Comparison of ENCODE assay signal across 15 mouse cellular contexts in the genomic region with DNA sequence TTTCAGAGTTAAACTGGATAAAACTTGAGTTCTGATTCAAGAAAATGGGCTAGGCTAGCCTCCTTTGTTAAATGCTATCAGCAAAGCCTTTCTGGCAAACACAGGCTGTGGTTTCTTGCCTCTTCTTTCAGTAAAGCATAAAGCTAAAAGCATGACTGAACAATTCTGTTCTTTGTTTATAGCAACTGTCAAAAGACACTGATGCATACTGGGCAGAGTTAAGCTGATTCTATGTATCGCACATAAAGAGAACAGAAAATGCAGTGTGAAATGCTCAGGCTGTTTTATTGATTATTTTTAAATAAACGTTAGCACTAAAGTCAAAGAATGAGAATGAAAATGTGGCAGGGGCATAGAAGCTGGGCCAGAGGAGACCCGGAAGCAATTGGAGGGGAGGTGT.
"Had no signal": no experiment of that assay in that cellular context is flagged by ENCODE, and none has a peak within 500 bp of the region (broad histone marks: within the 10 kb centered on the region; RNA-seq: fewer than 3 reads in every experiment).

No protein-coding gene starts in this region.

- H3K9ac ChIP-seq: kidney, embryonic 15.5 days; limb, embryonic 15.5 days; liver, embryonic 12.5 days; lung, embryonic 14.5 days; neural tube, embryonic 13.5 days had no signal

- H3K4me2 ChIP-seq: kidney, embryonic 15.5 days; limb, embryonic 15.5 days; liver, embryonic 12.5 days; lung, embryonic 14.5 days; midbrain, embryonic 11.5 days; neural tube, embryonic 13.5 days had no signal

- H3K27ac ChIP-seq: kidney, embryonic 15.5 days; limb, embryonic 15.5 days; liver, embryonic 12.5 days; neural tube, embryonic 13.5 days had no signal

- H3K27me3 ChIP-seq: kidney, embryonic 15.5 days; limb, embryonic 15.5 days; liver, embryonic 12.5 days; neural tube, embryonic 13.5 days had no signal

- H3K4me3 ChIP-seq: kidney, embryonic 15.5 days; limb, embryonic 15.5 days; liver, embryonic 12.5 days; neural tube, embryonic 13.5 days had no signal

- H3K4me1 ChIP-seq: kidney, embryonic 15.5 days; limb, embryonic 15.5 days; liver, embryonic 12.5 days; neural tube, embryonic 13.5 days had no signal

- H3K9me3 ChIP-seq: kidney, embryonic 15.5 days; limb, embryonic 15.5 days; liver, embryonic 12.5 days; neural tube, embryonic 13.5 days had no signal

- ATAC-seq: intestine, embryonic 16.5 days; liver, embryonic 12.5 days had no signal

- H3K36me3 ChIP-seq: kidney, embryonic 15.5 days; limb, embryonic 15.5 days; liver, embryonic 12.5 days; neural tube, embryonic 13.5 days had no signal

- DNase-seq: kidney, adult 2 months; kidney, postnatal 25 days; lung, embryonic 14.5 days; lung, postnatal 10 days; lung, postnatal 4 days; right cerebral cortex, adult 18-20 months; spleen, adult 18-20 months; thymus, adult 18-20 months; thymus, postnatal 14 days had no signal
